Mouse (Mus musculus) heart, embryonic 12.5 days (tissue): ENCODE data around the gene Akap2. TPM values are rescaled to one million over a fixed set of nuclear protein-coding genes. Genes with fewer than 3 reads are reported as not detected.

Experiments
- ATAC-seq: fragments of 200-750 bp; cut with Nextera tagmentation; 2 replicates; pipeline ENCODE4 v1.8.0; 2017; ENCODE audit warnings: moderate TSS enrichment, moderate library complexity; ENCODE audit not compliant: insufficient number of reproducible peaks, low FRiP score
- H3K27ac ChIP-seq: fragments of 300-500 bp; sonication (generic); 2 replicates; pipeline ENCODE4 v1.5.1; 2016; ENCODE audit warnings: mild to moderate bottlenecking, moderate library complexity; ENCODE audit not compliant: poor library complexity, severe bottlenecking
- H3K27me3 ChIP-seq: fragments of 300-500 bp; sonication (generic); replicated peaks from 2 replicates; pipeline ENCODE4 v1.6.1; 2016; ENCODE audit warnings: mild to moderate bottlenecking, moderate library complexity
- H3K36me3 ChIP-seq: fragments of 300-500 bp; sonication (generic); 2 replicates; pipeline ENCODE4 v1.6.1; 2016; ENCODE audit warnings: mild to moderate bottlenecking, moderate library complexity
- H3K4me1 ChIP-seq: fragments of 300-500 bp; sonication (generic); replicated peaks from 2 replicates; pipeline ENCODE4 v1.6.1; 2016; ENCODE audit warnings: mild to moderate bottlenecking
- H3K4me2 ChIP-seq: fragments of 300-500 bp; sonication (generic); 2 replicates; pipeline ENCODE4 v1.6.1; 2016; ENCODE audit warnings: mild to moderate bottlenecking, moderate library complexity
- H3K4me3 ChIP-seq: fragments of 300-500 bp; sonication (generic); 2 replicates; pipeline ENCODE4 v1.5.1; 2016; ENCODE audit warnings: mild to moderate bottlenecking
- H3K9ac ChIP-seq: fragments of 300-500 bp; sonication (generic); 2 replicates; pipeline ENCODE4 v1.6.1; 2016; ENCODE audit warnings: mild to moderate bottlenecking, moderate library complexity
- H3K9me3 ChIP-seq: fragments of 300-500 bp; sonication (generic); replicated peaks from 2 replicates; pipeline ENCODE4 v1.6.1; 2016; ENCODE audit warnings: mild to moderate bottlenecking, moderate library complexity
- WGBS: fragments of 180-500 bp; shearing (Covaris S2); methylation state at CpG from one replicate; pipeline ENCODE4 v1.1.7; 2016; 5-methylcytosine and 5-hydroxymethylcytosine counted together
- polyA plus RNA-seq: library from polyadenylated mRNA; unstranded; fragments of >200 nt; fragmentation: Nextera tagmentation; extraction: Ambion mirVana; gene quantifications from 2 replicates; pipeline ENCODE4 v1.2.1, GENCODE M21; 2016

The Akap2 gene
- 50.1 and 50.3 TPM in 2 replicates for polyA plus RNA-seq

DNA sequence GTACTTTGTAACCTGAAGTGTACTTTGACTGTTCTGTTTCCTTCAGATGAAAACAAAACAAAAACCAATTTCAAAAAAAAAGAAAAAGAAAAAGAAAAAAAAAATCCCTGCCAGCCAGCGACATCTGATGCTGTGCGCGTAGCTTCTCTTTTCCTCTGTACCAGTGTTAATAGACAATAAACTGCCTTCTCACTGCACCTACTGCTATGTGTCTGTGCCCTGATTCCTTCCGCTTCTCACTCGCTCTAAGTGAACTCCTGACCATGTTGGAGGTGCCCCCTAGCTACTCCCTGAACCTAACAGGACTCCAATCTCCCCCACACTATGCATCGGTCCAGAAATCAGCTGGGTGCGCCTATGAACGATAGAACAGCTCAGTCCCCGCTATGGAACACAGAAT, at the start of gene Akap2:
TSS of gene Akap2 (plus strand) at position 304 of the 400 bp plus-strand sequence.
- Histone ChIP-seq H3K27ac (no peak within 1 kb of the TSS), H3K9ac (no peak within 1 kb of the TSS), H3K4me2 (no peak within 1 kb of the TSS), H3K27me3 (no peaks in the 10 kb centered on the region), H3K4me3 (no peak within 1 kb of the TSS), H3K9me3 (no peaks in the 10 kb centered on the region), H3K36me3 (peaks cover 13% of the 10 kb centered on the region), H3K4me1 (0 out of 2 replicates have a peak, but pooled peaks cover 3% of the 10 kb centered on the region)
- 91% methylated on average over 9 of the region's 9 CpGs for WGBS
- ATAC-seq: no peak

DNA sequence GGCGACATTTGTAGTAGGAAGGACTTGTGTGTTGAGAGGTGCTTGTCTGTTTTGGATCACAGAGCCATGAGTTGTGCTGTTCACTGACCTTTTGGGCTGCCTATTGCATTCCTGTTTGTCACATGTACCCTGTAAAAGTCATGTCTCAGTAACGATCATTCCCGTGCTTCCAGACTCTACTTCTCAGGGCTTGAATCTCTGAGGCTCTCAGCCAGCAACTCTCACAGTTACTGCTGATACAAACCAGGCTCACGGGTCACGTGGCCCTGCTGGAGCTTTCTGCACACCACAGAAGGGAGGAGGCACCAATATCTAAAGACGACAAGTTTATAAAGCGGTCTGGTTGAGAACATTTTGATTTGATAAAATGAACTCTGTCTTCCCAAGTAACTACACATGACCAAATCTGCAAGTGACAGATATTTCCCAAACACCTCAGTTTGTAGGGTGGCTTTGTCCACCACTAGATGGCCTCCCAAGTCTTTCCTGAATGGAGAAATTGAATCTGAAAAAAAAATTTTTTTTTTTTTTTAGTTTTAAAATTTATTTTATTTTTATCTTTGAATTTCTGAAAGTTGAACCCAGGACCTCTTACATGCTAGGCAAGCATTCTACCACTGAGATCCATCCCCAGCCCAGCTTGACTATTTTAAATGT, 46.5 kb upstream of the Akap2 start:
- Histone ChIP-seq H3K4me3 (no peak overlapping the region), H3K4me1 (peaks cover 88% of the 10 kb centered on the region), H3K4me2 (peak overlapping the region; percentile 38), H3K9ac (no peak overlapping the region), H3K27ac (peak overlapping the region; percentile 81), H3K36me3 (0 out of 2 replicates have a peak, but pooled peaks cover 5% of the 10 kb centered on the region), H3K9me3 (no peaks in the 10 kb centered on the region), H3K27me3 (no peaks in the 10 kb centered on the region)
- peak; percentile 64 for ATAC-seq
- 13% methylated on average over 7 of the region's 7 CpGs for WGBS

DNA sequence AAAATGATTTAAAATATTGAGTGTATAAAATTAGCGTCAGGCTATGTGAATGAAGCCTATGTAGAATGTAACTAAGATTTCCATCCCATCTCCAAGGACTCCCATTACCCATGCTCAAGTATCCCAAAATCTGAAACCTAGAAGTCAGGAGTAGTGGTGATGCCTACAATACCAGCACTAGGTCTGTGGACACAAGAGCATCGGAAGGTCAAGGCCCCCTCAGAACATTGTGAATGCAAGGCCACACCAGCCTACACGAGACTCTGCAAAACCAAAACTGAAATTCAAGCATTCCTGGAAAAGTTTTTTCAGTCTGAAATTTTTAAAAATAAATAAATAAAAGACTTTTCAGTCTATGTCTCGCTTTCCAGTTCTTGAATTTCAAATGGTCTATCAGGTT, 44.9 kb upstream of the Akap2 start:
- H3K36me3 ChIP-seq: peaks cover 8% of the 10 kb centered on the region; the same call in 1 of the 2 replicates
- WGBS: 77% methylated on average over 4 of the region's 4 CpGs
- H3K4me2 ChIP-seq: no peak overlapping the region
- no peaks in the 10 kb centered on the region for H3K9me3 ChIP-seq
- ATAC-seq: no peak
- H3K27ac ChIP-seq: peak overlapping the region; percentile 40; the same call in 1 of the 2 replicates
- H3K4me1 ChIP-seq: peaks cover 76% of the 10 kb centered on the region
- no peaks in the 10 kb centered on the region for H3K27me3 ChIP-seq
- no peak overlapping the region for H3K9ac ChIP-seq
- H3K4me3 ChIP-seq: no peak overlapping the region

DNA sequence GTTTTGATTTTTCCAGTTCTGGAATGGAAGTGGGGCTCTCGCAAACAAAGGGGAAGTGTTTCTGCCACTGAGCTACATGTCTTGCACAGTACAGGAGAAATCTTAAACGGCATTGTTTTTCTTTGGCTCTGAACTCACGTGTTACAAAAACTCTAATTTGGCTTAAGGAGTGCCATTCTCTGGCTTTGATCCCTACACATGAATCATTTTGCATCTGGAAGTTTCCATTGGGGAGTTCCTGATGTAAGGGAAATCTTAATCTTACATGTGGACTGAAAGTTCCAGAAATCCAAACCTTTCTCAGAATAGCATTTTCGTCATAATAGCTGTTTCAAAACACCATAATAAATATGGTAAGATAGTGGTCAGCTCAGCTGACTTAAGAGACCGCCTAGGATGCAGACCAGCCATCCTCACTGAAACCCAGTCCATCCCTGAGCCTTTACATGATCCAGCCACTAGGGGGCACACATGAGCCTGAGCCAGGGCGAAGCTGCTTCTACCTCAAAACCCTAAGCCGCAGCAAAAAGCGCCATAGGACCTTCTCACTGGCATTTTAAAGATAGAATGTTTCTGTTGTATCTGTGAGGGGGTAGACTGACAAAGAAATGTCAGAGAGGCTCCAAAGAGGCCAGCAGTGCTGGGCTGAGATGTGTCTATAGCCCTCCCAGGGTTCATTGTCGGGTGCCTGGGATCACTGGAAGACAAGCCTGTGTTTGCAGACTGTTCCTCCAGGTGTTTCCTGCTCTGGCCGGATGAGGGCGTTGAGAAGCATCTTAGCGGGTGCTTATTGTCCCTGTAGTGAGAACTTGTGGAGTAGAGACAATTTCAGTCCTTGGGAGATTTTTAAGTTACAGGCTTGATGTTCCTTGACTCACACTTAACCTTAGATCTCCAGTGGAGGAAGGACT, 44.2 kb upstream of the Akap2 start:
- 0 out of 2 replicates have a peak, but pooled peaks have one; percentile 19 for ATAC-seq
- no peaks in the 10 kb centered on the region for H3K9me3 ChIP-seq
- H3K36me3 ChIP-seq: peaks cover 12% of the 10 kb centered on the region
- no peak overlapping the region for H3K4me3 ChIP-seq
- H3K9ac ChIP-seq: no peak overlapping the region
- no peaks in the 10 kb centered on the region for H3K27me3 ChIP-seq
- WGBS: 19% methylated on average over 12 of the region's 12 CpGs
- H3K4me1 ChIP-seq: peaks cover 71% of the 10 kb centered on the region
- peak overlapping the region; percentile 81; the same call in 1 of the 2 replicates for H3K27ac ChIP-seq
- peak overlapping the region; percentile 50 for H3K4me2 ChIP-seq

DNA sequence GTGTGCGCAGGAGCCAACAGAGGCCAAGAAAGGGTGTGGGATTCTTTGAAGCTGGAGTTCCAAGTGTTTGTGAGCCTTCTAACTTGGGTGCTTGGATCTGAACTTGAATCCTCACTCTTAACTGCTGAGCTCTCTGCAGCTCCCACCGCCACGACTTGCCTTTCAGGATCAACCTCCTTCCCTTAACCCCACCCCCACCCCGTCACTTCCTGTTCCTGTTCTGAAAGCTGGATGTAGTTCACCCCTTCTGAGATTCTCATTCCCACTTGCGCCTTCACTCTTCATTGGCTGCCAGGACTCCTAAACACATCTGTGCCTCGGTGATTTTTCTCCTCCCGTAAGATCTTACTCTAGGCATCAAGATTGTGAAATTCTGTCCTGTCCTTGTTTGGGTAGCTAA, 43.1 kb upstream of the Akap2 start:
- Histone ChIP-seq H3K9ac (no peak overlapping the region), H3K9me3 (no peaks in the 10 kb centered on the region), H3K4me3 (no peak overlapping the region), H3K4me1 (peaks cover 63% of the 10 kb centered on the region), H3K36me3 (peaks cover 17% of the 10 kb centered on the region), H3K4me2 (no peak overlapping the region), H3K27me3 (no peaks in the 10 kb centered on the region), H3K27ac (peak overlapping the region; percentile 81)
- WGBS: 65% methylated on average over 7 of the region's 7 CpGs
- ATAC-seq: no peak

DNA sequence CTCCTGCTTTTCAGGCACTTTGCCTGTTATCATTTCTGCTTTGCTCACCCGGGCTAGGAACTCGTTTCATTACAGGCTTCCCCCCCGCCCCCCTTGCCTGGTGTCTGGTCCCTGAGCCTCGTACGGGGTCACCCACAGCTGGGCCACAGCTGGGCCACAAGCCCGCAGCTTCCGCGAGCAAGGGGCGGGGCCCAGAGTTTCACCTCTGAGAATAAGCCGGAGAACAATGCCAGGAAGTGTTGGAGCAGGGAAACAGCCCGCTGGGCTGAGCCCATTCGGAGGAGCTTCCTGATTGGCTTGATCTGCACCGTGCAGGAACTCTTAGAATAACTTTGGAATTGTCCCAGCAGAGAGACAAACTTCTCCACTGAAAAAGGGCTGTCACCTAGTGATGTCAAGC, 42.1 kb upstream of the Akap2 start:
- Histone ChIP-seq H3K27me3 (no peaks in the 10 kb centered on the region), H3K4me2 (peak overlapping the region; percentile 44), H3K27ac (peak overlapping the region; percentile 81), H3K9me3 (no peaks in the 10 kb centered on the region), H3K36me3 (peaks cover 19% of the 10 kb centered on the region), H3K9ac (no peak overlapping the region), H3K4me1 (peaks cover 53% of the 10 kb centered on the region), H3K4me3 (0 out of 2 replicates have a peak overlapping the region, but pooled peaks have one; percentile 14)
- 4% methylated on average over 13 of the region's 13 CpGs for WGBS
- ATAC-seq: peak; percentile 81

DNA sequence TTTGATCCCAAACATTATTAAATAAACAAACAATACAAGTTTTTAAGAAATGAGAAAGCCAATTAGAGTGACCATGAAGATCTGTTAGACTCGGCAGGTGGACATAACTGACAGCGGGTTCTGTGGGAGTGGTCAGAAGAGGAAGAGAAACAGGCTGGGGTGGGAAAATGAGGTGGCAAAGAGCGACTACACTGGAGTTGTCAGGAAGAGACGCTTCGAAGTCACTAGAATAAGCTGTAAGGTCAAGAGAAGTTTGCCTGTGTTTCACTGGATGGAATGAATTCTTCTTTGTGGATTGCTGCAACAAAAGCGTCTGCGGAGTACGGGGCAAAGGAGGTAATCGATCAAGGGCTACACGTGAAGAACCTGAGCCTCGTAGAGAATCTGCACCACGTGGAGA, 39.5 kb upstream of the Akap2 start:
- Histone ChIP-seq H3K9ac (no peak overlapping the region), H3K4me2 (no peak overlapping the region), H3K4me1 (peaks cover 49% of the 10 kb centered on the region), H3K9me3 (no peaks in the 10 kb centered on the region), H3K36me3 (peaks cover 19% of the 10 kb centered on the region), H3K27ac (no peak overlapping the region), H3K4me3 (no peak overlapping the region), H3K27me3 (no peaks in the 10 kb centered on the region)
- 79% methylated on average over 12 of the region's 12 CpGs for WGBS
- no peak for ATAC-seq

DNA sequence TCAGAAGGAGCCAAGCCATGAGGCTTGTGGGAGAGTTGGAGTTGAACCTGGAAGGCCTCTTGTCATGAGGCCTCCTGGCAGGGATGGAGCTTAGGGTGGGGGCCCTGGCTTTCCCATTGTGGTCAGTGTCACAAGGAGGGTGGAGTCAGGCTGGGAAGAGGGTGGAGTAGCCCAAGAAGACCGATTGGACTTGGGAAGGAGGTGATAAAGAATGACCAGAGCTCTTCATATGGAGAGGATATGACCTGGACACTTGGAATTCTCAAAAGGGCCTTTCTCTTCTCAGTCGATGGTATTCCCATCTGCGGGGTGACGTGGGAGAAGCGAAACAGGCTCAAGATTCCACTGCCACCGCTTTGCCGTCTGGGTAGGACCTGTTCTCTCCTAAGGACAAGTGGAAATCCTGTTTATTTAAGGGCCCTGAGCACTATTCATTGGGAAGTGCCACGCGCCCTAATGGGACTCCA, 38.4 kb upstream of the Akap2 start:
- ATAC-seq: no peak
- Histone ChIP-seq H3K36me3 (peaks cover 19% of the 10 kb centered on the region), H3K27me3 (no peaks in the 10 kb centered on the region), H3K9ac (no peak overlapping the region), H3K9me3 (no peaks in the 10 kb centered on the region), H3K4me3 (no peak overlapping the region), H3K27ac (no peak overlapping the region), H3K4me2 (no peak overlapping the region), H3K4me1 (peaks cover 51% of the 10 kb centered on the region)
- 72% methylated on average over 9 of the region's 9 CpGs for WGBS

DNA sequence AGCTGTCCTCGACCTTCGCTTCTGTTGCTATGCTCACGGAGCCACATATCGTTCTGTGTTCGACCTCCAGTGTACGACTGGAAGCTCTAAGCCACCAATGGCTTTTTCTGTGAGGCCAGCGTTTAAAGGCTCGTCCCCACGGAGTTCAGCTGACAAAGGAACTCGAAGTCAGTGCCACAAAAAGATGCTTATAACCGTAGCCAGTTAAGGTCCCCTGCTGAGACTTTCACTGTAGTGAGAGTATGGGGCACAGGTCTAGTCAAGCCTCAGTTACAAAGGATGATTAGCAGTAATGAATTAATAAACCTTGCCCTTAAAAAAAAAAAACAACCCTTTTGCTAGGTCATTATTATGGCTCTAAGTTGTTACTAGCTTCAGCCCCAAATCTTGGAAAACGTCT, 37.3 kb upstream of the Akap2 start:
- no peak for ATAC-seq
- H3K27ac ChIP-seq: no peak overlapping the region
- 89% methylated on average over 12 of the region's 12 CpGs for WGBS

DNA sequence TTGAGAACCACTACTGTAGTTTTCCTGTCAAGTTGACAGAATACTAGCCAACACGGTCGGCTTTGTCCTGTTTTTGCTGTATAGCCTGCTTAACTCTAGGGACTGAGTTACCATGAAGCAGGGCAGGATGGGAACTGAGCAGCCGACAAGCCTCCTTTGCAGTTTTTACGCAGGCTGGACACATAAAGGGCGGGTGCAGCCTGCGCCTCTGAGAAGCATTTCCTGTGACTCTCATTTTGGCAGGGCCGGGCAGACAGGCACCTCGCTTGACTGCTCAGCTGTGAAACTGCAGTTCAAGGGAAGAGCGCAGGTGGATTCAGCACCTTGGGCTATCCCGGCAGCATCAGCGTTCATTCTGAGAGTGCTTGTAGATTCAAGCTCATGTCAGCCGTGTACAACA, 35.9 kb upstream of the Akap2 start:
- Histone ChIP-seq H3K9me3 (no peaks in the 10 kb centered on the region), H3K27ac (no peak overlapping the region), H3K4me3 (no peak overlapping the region), H3K4me2 (no peak overlapping the region), H3K27me3 (no peaks in the 10 kb centered on the region), H3K4me1 (peaks cover 46% of the 10 kb centered on the region), H3K9ac (no peak overlapping the region), H3K36me3 (peaks cover 16% of the 10 kb centered on the region)
- 73% methylated on average over 12 of the region's 12 CpGs for WGBS
- ATAC-seq: no peak

More for the DNA sequence above, 37.3 kb upstream of the Akap2 start:
- no peak overlapping the region for H3K4me2 ChIP-seq
- no peaks in the 10 kb centered on the region for H3K27me3 ChIP-seq
- no peaks in the 10 kb centered on the region for H3K9me3 ChIP-seq
- peaks cover 51% of the 10 kb centered on the region for H3K4me1 ChIP-seq
- no peak overlapping the region for H3K9ac ChIP-seq
- H3K4me3 ChIP-seq: no peak overlapping the region
- peaks cover 19% of the 10 kb centered on the region for H3K36me3 ChIP-seq

DNA sequence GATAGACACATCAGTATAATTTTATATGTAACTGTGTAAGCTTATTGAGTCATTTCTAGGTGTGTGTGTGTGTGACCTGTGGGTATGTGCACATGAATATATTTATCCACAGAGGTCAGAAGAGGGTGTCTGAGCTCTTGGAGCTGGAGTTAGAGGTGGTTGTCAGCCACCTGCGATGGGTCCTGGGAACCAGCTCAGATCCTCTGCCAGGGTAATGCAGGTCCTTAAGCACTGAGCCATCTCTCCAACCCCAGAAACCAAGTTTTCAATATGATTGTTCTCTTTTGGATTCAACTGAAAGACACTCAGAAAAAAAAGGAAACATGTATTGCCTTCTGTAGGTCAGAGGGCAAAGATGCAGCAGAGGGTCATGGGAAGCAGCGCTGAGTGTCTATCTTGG, 35.1 kb upstream of the Akap2 start:
- no peaks in the 10 kb centered on the region for H3K9me3 ChIP-seq
- WGBS: 88% methylated on average over 2 of the region's 2 CpGs
- no peak overlapping the region for H3K4me3 ChIP-seq
- peaks cover 12% of the 10 kb centered on the region for H3K36me3 ChIP-seq
- no peaks in the 10 kb centered on the region for H3K27me3 ChIP-seq
- no peak for ATAC-seq
- H3K27ac ChIP-seq: 0 out of 2 replicates have a peak overlapping the region, but pooled peaks have one; percentile 42
- H3K9ac ChIP-seq: no peak overlapping the region
- H3K4me2 ChIP-seq: no peak overlapping the region
- peaks cover 51% of the 10 kb centered on the region for H3K4me1 ChIP-seq
